Mouse (Mus musculus): ENCODE measurements at regions not wholly inside any gene's neighbourhood (a gene's known extent, or its start where the extent isn't known, plus 50 kb on each side); places are given as distances from the start of the nearest gene placed in this dataset.
"Not testable (repeated sequence)": the region's sequence is repeated elsewhere in the genome, so short reads cannot be mapped to it uniquely, and the experiment has no call there.

DNA sequence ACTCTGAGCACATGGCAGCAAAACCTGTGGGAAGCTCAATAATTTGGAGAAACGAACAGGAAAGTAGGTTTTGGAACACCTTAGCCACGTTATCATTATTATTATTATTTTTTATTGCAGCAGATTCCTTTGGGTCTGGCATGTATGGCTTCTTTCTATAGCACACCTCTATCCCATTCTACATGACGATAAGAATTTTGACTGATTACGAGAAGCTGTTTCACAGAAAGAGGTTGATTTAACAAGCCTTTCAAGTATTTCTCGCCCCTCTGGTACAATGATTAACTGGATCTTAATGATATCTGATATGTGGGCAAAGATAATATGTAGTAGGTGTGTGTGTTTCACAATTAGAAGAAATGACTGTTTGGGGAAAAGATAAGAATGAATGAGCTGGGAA is 191.6 kb downstream of the Wdr20rt start:
- DNase-seq (ENCODE audit: extremely low spot score in 1 of 2, low spot score in 1 of 2), result no peak

GRCm38 (mm10) chr12:65420127-65420526 is 194.8 kb downstream of the Wdr20rt start:
- DNase-seq (ENCODE audit: extremely low spot score in 1 of 2, low spot score in 1 of 2), result no peak

GRCm38 (mm10) chr12:65424506-65424905 is 199.2 kb downstream of the Wdr20rt start:
- DNase-seq (ENCODE audit: extremely low spot score in 1 of 2, low spot score in 1 of 2), result no peak

- no peak for DNase-seq (ENCODE audit: extremely low spot score in 1 of 2, low spot score in 1 of 2)
Observed at GRCm38 (mm10) chr12:65425440-65425839, 200.1 kb downstream of the Wdr20rt start.

DNA sequence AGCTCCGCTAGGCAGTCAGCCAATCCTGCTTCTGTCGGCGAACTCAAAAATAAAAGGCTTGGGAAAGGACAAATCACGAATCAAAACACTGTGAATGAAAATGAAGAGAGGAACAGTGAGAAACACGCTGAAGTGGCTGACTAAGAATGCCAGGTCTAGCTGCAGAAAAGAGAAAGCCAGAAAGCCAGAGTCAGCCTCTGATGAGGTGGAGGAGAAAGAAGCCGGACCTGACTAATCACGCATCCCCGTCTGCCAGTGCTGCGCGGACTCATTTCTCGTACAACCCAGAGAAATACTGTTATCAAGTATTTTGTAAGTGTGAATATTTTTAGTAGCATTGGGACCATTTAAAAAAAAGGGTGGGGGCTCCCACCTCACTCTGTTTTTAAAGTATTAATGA is 201.6 kb downstream of the Wdr20rt start:
- DNase-seq (ENCODE audit: extremely low spot score in 1 of 2, low spot score in 1 of 2), result no peak

- no peak for DNase-seq (ENCODE audit: extremely low spot score in 1 of 2, low spot score in 1 of 2)
Observed at GRCm38 (mm10) chr12:65428214-65428981, 203.1 kb downstream of the Wdr20rt start.

- DNase-seq (ENCODE audit: extremely low spot score in 1 of 2, low spot score in 1 of 2), result no peak
Observed at GRCm38 (mm10) chr12:65450845-65451244, 225.5 kb downstream of the Wdr20rt start.

- no peak for DNase-seq (ENCODE audit: extremely low spot score in 1 of 2, low spot score in 1 of 2)
Observed at GRCm38 (mm10) chr12:65455683-65456082, 230.4 kb downstream of the Wdr20rt start.

DNA sequence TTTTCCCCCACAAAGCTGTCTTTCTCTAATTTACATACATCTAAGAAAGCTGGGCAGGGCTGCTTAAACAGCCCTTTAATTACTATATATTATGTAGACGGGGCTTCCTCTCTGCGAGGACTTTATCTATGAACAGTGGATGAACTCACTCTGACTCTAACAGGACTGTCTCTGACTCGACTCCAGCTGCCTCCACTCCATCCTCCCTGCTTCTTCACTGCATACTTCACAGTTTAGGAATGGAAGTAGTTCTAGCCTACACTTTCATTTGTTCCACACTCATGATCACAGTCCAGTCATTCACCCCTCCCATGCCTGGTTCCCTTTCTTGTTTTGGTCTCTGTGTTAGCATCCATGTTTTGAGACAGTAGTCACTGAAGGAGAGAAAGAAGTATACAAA is 231.6 kb downstream of the Wdr20rt start:
- DNase-seq (ENCODE audit: extremely low spot score in 1 of 2, low spot score in 1 of 2), result no peak

GRCm38 (mm10) chr12:65464246-65464645 is 238.9 kb downstream of the Wdr20rt start:
- no peak for DNase-seq (ENCODE audit: extremely low spot score in 1 of 2, low spot score in 1 of 2)

DNA sequence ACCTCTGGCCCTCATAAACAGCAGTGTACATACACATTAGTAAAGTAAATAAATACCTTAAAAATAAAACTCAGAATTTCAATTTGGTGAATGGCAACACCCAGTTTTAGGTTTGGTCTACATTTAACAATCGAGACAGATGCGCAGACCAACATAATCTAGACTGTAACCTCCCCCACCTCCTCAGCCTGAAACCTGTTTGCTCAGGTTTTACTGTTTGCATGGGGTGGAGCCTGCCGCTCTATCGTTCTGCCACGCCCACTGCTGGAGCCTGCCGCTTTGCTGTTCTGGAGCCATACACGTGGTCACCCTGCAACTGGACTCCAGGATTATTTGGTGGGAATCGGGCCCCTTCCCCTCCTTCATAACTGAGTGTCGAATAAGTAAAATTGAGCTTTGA is 253.4 kb downstream of the Wdr20rt start:
- not testable (repeated sequence) for DNase-seq (ENCODE audit: extremely low spot score in 1 of 2, low spot score in 1 of 2)

GRCm38 (mm10) chr12:65480829-65481228 is 255.5 kb downstream of the Wdr20rt start:
- no peak for DNase-seq (ENCODE audit: extremely low spot score in 1 of 2, low spot score in 1 of 2)

GRCm38 (mm10) chr12:65491092-65491491 is 265.8 kb downstream of the Wdr20rt start:
- no peak for DNase-seq (ENCODE audit: extremely low spot score in 1 of 2, low spot score in 1 of 2)

DNA sequence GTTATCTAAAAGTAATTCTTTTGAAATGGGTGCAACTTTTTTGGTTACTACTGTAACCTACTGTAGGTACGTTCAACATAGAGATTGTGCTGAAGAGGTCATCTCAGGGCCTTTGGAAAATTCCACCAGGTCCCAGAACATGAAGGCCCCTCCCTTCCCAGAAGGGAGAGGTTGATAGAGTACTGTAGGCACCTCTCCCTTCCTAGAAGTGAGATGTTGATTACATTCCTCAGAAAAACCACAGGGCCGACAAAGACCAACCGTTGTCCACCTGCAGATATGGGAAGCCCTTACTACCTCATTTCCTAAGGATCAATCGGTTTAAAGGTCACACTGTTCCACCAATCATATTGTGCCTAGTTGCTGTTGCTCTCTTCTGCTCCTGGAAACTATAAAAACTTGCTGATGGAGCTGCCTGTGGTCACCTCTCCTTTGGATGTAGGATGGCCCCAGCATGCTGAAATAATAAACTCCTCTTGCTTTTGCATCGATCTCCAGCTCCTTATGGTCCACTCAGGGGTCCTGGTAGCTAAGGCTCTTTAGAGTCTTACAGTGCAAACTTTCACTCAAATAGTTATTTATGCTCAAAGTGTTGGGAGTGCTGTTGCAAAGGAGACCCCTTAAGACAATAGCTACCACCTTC is 269.2 kb downstream of the Wdr20rt start:
- no peak for DNase-seq (ENCODE audit: extremely low spot score in 1 of 2, low spot score in 1 of 2)

- DNase-seq (ENCODE audit: extremely low spot score in 1 of 2, low spot score in 1 of 2), result no peak
Observed at GRCm38 (mm10) chr12:65496613-65497012, 271.3 kb downstream of the Wdr20rt start.

DNA sequence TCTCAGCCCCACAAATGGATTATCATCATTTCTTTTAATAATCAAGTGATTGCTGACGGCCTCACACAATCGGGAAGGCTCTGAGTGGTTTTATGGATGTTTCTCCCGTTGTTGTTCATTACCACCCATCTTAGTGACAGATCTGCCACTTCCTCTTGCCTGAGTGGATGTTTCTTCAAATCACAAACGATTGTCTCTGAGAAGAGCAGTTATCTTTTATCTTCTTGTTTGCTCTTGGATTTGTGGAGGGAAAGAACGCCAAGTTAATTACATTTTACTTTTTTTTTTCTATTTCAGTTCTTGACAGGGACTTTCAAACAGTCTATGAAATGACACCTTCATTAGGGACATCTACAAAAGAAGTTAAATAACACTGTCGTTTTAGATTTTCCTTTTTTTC is 272.3 kb downstream of the Wdr20rt start:
- no peak for DNase-seq (ENCODE audit: extremely low spot score in 1 of 2, low spot score in 1 of 2)

- no peak for DNase-seq (ENCODE audit: extremely low spot score in 1 of 2, low spot score in 1 of 2)
Observed at GRCm38 (mm10) chr12:65501459-65501858, 276.1 kb downstream of the Wdr20rt start.

GRCm38 (mm10) chr12:65502045-65502444 is 276.7 kb downstream of the Wdr20rt start:
- DNase-seq (ENCODE audit: extremely low spot score in 1 of 2, low spot score in 1 of 2), result no peak

DNA sequence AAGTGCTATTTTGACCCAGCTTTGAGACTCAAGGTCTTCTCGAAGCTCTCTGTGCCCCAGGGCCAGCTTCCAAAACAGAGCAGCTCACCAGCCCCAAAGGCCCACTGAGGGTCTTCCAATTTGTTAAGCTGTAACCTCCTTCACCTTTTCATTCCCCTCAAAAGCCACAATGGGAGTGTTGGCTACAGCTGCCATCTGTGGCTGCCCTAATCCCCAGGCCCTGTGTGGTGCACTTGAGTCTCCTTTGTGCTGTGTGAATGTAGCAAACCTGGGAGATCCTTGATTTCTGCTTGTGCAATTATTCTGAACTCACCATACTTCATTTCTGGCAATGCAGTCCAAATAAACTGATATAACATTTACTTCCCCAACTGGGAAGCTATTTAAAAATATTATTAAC is 287.8 kb downstream of the Wdr20rt start:
- no peak for DNase-seq (ENCODE audit: extremely low spot score in 1 of 2, low spot score in 1 of 2)

GRCm38 (mm10) chr12:65534142-65534690 is 308.9 kb downstream of the Wdr20rt start:
- DNase-seq (ENCODE audit: extremely low spot score in 1 of 2, low spot score in 1 of 2), result no peak

- DNase-seq (ENCODE audit: extremely low spot score in 1 of 2, low spot score in 1 of 2), result no peak
Observed at GRCm38 (mm10) chr12:65548301-65548700, 323.0 kb downstream of the Wdr20rt start.

- DNase-seq (ENCODE audit: extremely low spot score in 1 of 2, low spot score in 1 of 2), result no peak
Observed at GRCm38 (mm10) chr12:65552230-65552629, 326.9 kb downstream of the Wdr20rt start.

All from layer of hippocampus, postnatal 25 days (tissue).